Mouse (Mus musculus): ENCODE data around the gene Sult6b2.

GRCm38 (mm10) chr6:142838501-142838900, 34.2 kb upstream of the Sult6b2 start:
- TF ChIP-seq GATA1 (IDR thresholded peaks at IDR 0.05; ENCODE audit: borderline replicate concordance, low read length) (no peak), FLI1 (IDR thresholded peaks at IDR 0.05; ENCODE audit: low read length) (no peak)
